Mouse (Mus musculus) erythroblast, embryonic 14.5 days (primary cell): ENCODE results near the gene Dnaja2.

Experiments used
- GATA1 ChIP-seq: IDR thresholded peaks from 2 replicates; pipeline ENCODE4 v1.6.1; 2012; ENCODE audit warnings: low read length, inconsistent platforms, mixed read lengths
- TAL1 ChIP-seq: IDR thresholded peaks from 3 replicates; pipeline ENCODE4 v1.6.1; 2012; ENCODE audit warnings: low read length, inconsistent platforms, mixed read lengths

- TF ChIP-seq GATA1 (no peak), TAL1 (no peak)
Observed at GRCm38 (mm10) chr8:85496778-85497177, 58.4 kb downstream of the Dnaja2 start.
